Mouse (Mus musculus) E14TG2a.4 (cell line): ENCODE results near the gene Frmd4b.

Source experiments
- CTCF ChIP-seq: conservative IDR thresholded peaks from 2 replicates; pipeline ENCODE4 v1.5.1; 2014; ENCODE audit warnings: low read length
- NANOG ChIP-seq: IDR thresholded peaks from 2 replicates; pipeline ENCODE4 v1.6.1; 2014; ENCODE audit warnings: borderline replicate concordance, low read length, mixed read lengths
- POU5F1 ChIP-seq: IDR thresholded peaks from 2 replicates; pipeline ENCODE4 v1.6.1; 2014; ENCODE audit warnings: low read length, borderline replicate concordance

- TF ChIP-seq CTCF: no peak
- no peak for TF ChIP-seq NANOG
- TF ChIP-seq POU5F1: no peak
Observed at GRCm38 (mm10) chr6:97308562-97308961, 308.8 kb downstream of the Frmd4b start.
